ENCODE assay signal across 12 mouse cellular contexts in genomic region chr9:44726431-44727146, GRCm38 (mm10). TPM values are rescaled to one million over a fixed set of nuclear protein-coding genes. Genes with fewer than 3 reads are reported as not detected.
DNase-seq lines count a peak whose midpoint lies in the region; ATAC-seq and TF ChIP-seq lines count a peak whose summit lies in the region.
"Had no signal": no experiment of that assay in that cellular context is flagged by ENCODE, and none has a peak within 500 bp of the region (broad histone marks: within the 10 kb centered on the region; RNA-seq: fewer than 3 reads in every experiment).

No protein-coding gene starts in this region.

- peak overlapping the region; percentile 52; the same call in 1 of the 2 replicates for H3K9ac ChIP-seq in heart, embryonic 11.5 days (ENCODE audit: low read depth, low read length)
- peak overlapping the region; percentile 15; the same call in 1 of the 2 replicates for H3K9ac ChIP-seq in hindbrain, embryonic 11.5 days (ENCODE audit: low read depth, low read length)
- H3K9ac ChIP-seq: liver, embryonic 14.5 days had no signal

- CTCF ChIA-PET in Patski (lab: Charles Lee): interaction anchor here (1.1 kb wide), 1 partner anchor 8 kb away, joined by 3 read pairs; no protein-coding TSS in a partner anchor

- 33% methylated on average over 10 of the region's 10 CpGs for WGBS in heart, embryonic 11.5 days (ENCODE audit: insufficient replicate concordance)
- WGBS in hindbrain, embryonic 11.5 days: 51% methylated on average over 10 of the region's 10 CpGs

- H3K4me2 ChIP-seq in heart, embryonic 11.5 days: peak overlapping the region; percentile 14; the same call in 1 of the 2 replicates
- H3K4me2 ChIP-seq in hindbrain, embryonic 11.5 days (replicated peaks; ENCODE audit: low read depth, low read length): no peak overlapping the region

- POLR2A ChIA-PET in Patski (lab: Charles Lee): no interaction called here

- intact Hi-C loops in heart, postnatal 14 days (cut with DNase I): no loop called here
- intact Hi-C loops in left cerebral cortex, adult 2 months (cut with DNase I): no loop called here
- intact Hi-C loops in left cerebral cortex, postnatal 36 days (cut with DNase I): no loop called here

- no peak for ATAC-seq in heart, embryonic 11.5 days (replicated peaks; ENCODE audit: insufficient number of reproducible peaks, low FRiP score, low TSS enrichment)
- peak; percentile 61 for ATAC-seq in Patski
- no peak for ATAC-seq in hindbrain, embryonic 11.5 days (ENCODE audit: low FRiP score)
- ATAC-seq in cerebellum, adult (ENCODE audit: insufficient number of reproducible peaks, low FRiP score, low TSS enrichment): no peak

- no peaks in the 10 kb centered on the region for H3K36me3 ChIP-seq in heart, embryonic 11.5 days (ENCODE audit: control insufficient read depth, insufficient read depth, low read length)
- no peaks in the 10 kb centered on the region for H3K36me3 ChIP-seq in hindbrain, embryonic 11.5 days (ENCODE audit: control insufficient read depth, insufficient read depth, low read length)

- TF ChIP-seq CTCF in Patski (IDR thresholded peaks at IDR 0.05): no peak
- TF ChIP-seq CTCF in left cerebral cortex, adult 2 months (IDR thresholded peaks at IDR 0.05): no peak

- H3K4me3 ChIP-seq in heart, embryonic 11.5 days (ENCODE audit: low read depth, low read length): no peak overlapping the region
- no peak overlapping the region for H3K4me3 ChIP-seq in hindbrain, embryonic 11.5 days (ENCODE audit: low read depth, low read length)
- H3K4me3 ChIP-seq in left cerebral cortex, adult 2 months: no peak overlapping the region
- H3K4me3 ChIP-seq: layer of hippocampus, adult 2 months had no signal

- DNase-seq in heart, postnatal 14 days: no peak
- no peak for DNase-seq in Patski (ENCODE audit: low read depth, low spot score)
- no peak for DNase-seq in hindbrain, embryonic 11.5 days (ENCODE audit: low spot score)
- peak; percentile 70 to 74 for DNase-seq in kidney, postnatal 36 days
- no peak for DNase-seq in left cerebral cortex, adult 2 months (ENCODE audit: extremely low spot score in 1 of 2, low spot score in 2 of 2)
- DNase-seq in left cerebral cortex, postnatal 36 days (ENCODE audit: low spot score in 2 of 2): no peak

- peaks cover 44% of the 10 kb centered on the region for H3K4me1 ChIP-seq in heart, embryonic 11.5 days (ENCODE audit: control insufficient read depth, insufficient read depth, low read length)
- H3K4me1 ChIP-seq in hindbrain, embryonic 11.5 days (replicated peaks; ENCODE audit: control insufficient read depth, insufficient read depth, low read length): peaks cover 11% of the 10 kb centered on the region; the same call in 1 of the 2 replicates

- H3K27ac ChIP-seq in heart, embryonic 11.5 days (ENCODE audit: low read depth, low read length): no peak overlapping the region; the same call in 1 of the 2 replicates
- peak overlapping the region; percentile 24 for H3K27ac ChIP-seq in hindbrain, embryonic 11.5 days (ENCODE audit: low read depth, low read length)
- H3K27ac ChIP-seq in left cerebral cortex, adult 2 months: no peak overlapping the region
- H3K27ac ChIP-seq: layer of hippocampus, adult 2 months; liver, embryonic 14.5 days had no signal

- no peaks in the 10 kb centered on the region for H3K27me3 ChIP-seq in heart, embryonic 11.5 days (ENCODE audit: control insufficient read depth, insufficient read depth, low read length)
- no peaks in the 10 kb centered on the region for H3K27me3 ChIP-seq in Patski
- H3K27me3 ChIP-seq in hindbrain, embryonic 11.5 days (ENCODE audit: control insufficient read depth, insufficient read depth, low read length): no peaks in the 10 kb centered on the region

- H3K9me3 ChIP-seq in heart, embryonic 11.5 days (replicated peaks; ENCODE audit: control insufficient read depth, low read length): no peaks in the 10 kb centered on the region
- H3K9me3 ChIP-seq in hindbrain, embryonic 11.5 days (ENCODE audit: control insufficient read depth, low read length): no peaks in the 10 kb centered on the region

- in situ Hi-C loops in Patski (cut with MboI; ENCODE audit: low pct_unique_long_range_greater_than_20kb): no loop called here

RNA-seq across cellular contexts. Expression of gene Phldb1, which starts 8.4 kb away (rescaled TPM):
- 23.6 and 24.2 TPM in 2 replicates for polyA plus RNA-seq in heart, embryonic 11.5 days (2014; fragmentation: Nextera tagmentation; extraction: Ambion mirVana)
- total RNA-seq in heart, postnatal 14 days (2021): 100 to 1,000 TPM; 124 to 132 TPM
- 137 TPM for polyA plus RNA-seq in Patski (2021)
- 36.0 and 36.3 TPM in 2 replicates for polyA plus RNA-seq in hindbrain, embryonic 11.5 days (2014; fragmentation: Nextera tagmentation; extraction: Ambion mirVana)
- total RNA-seq in left cerebral cortex, adult 2 months (2021): 10 to 100 TPM; 62.0 to 75.6 TPM
- total RNA-seq in left cerebral cortex, postnatal 36 days (2021): 10 to 100 TPM; 74.9 to 86.3 TPM

RNA-seq across cellular contexts. Expression of gene Arcn1, which starts 41.1 kb away (rescaled TPM):
- polyA plus RNA-seq in heart, embryonic 11.5 days (2014; fragmentation: Nextera tagmentation; extraction: Ambion mirVana): 139 and 168 TPM in 2 replicates
- total RNA-seq in heart, postnatal 14 days (2021): 10 to 100 TPM; 80.1 to 88.6 TPM
- 142 TPM for polyA plus RNA-seq in Patski (2021)
- 198 and 204 TPM in 2 replicates for polyA plus RNA-seq in hindbrain, embryonic 11.5 days (2014; fragmentation: Nextera tagmentation; extraction: Ambion mirVana)
- 100 to 1,000 TPM in 1 of 2 experiments, 10 to 100 TPM in 1; 78.3 to 102 TPM for total RNA-seq in left cerebral cortex, adult 2 months (2021)
- total RNA-seq in left cerebral cortex, postnatal 36 days (2021): 10 to 100 TPM; 89.0 to 99.0 TPM

RNA-seq across cellular contexts. Expression of gene Ift46, which starts 41.1 kb away (rescaled TPM):
- 71.4 and 72.5 TPM in 2 replicates for polyA plus RNA-seq in heart, embryonic 11.5 days (2014; fragmentation: Nextera tagmentation; extraction: Ambion mirVana)
- total RNA-seq in heart, postnatal 14 days (2021): 10 to 100 TPM; 32.7 to 41.8 TPM
- polyA plus RNA-seq in Patski (2021): 193 TPM
- polyA plus RNA-seq in hindbrain, embryonic 11.5 days (2014; fragmentation: Nextera tagmentation; extraction: Ambion mirVana): 142 and 154 TPM in 2 replicates
- 10 to 100 TPM; 60.7 to 67.5 TPM for total RNA-seq in left cerebral cortex, adult 2 months (2021)
- total RNA-seq in left cerebral cortex, postnatal 36 days (2021): 10 to 100 TPM; 65.0 to 72.9 TPM

RNA-seq across cellular contexts. Expression of gene Treh, which starts 53.6 kb away (rescaled TPM):
- polyA plus RNA-seq in heart, embryonic 11.5 days (2014; fragmentation: Nextera tagmentation; extraction: Ambion mirVana): not detected in 2 replicates
- not detected for total RNA-seq in heart, postnatal 14 days (2021)
- polyA plus RNA-seq in Patski (2021): not detected
- polyA plus RNA-seq in hindbrain, embryonic 11.5 days (2014; fragmentation: Nextera tagmentation; extraction: Ambion mirVana): not detected in 2 replicates
- total RNA-seq in left cerebral cortex, adult 2 months (2021): under 1 TPM in 1 of 2 experiments, not detected in 1; 0.16 TPM
- total RNA-seq in left cerebral cortex, postnatal 36 days (2021): under 1 TPM in 1 of 2 experiments, not detected in 1; 0.27 TPM
- total RNA-seq: gastrocnemius, adult 18-20 months had no signal
- polyA plus RNA-seq: liver, embryonic 14.5 days; stomach, embryonic 14.5 days had no signal

Comparison
In these comparisons a context has a peak if more than half of its experiments do, and no peak if none do; other contexts are left out.
1. DNase-seq: peak in kidney, postnatal 36 days (2 of 2); none in heart, postnatal 14 days (0 of 2), Patski (single experiment), hindbrain, embryonic 11.5 days (single experiment), left cerebral cortex, adult 2 months (0 of 2) and left cerebral cortex, postnatal 36 days (0 of 2).